Mouse (Mus musculus) bone marrow macrophage, adult 2 months (primary cell): ENCODE results near the gene Banf2. TPM values are rescaled to one million over a fixed set of nuclear protein-coding genes. Genes with fewer than 3 reads are reported as not detected.

Experiments
- H3K27ac ChIP-seq: 2 replicates; pipeline ENCODE4 v1.5.1; 2012; ENCODE audit warnings: low read depth, low read length; ENCODE audit not compliant: insufficient read depth
- H3K4me1 ChIP-seq: 2 replicates; pipeline ENCODE4 v1.6.1; 2012; ENCODE audit warnings: low read length; ENCODE audit not compliant: control insufficient read depth, insufficient read depth
- H3K4me3 ChIP-seq: 2 replicates; pipeline ENCODE4 v1.5.1; 2012; ENCODE audit warnings: mild to moderate bottlenecking, low read length, moderate library complexity; ENCODE audit not compliant: insufficient read depth
- CTCF ChIP-seq: IDR thresholded peaks from 2 replicates; pipeline ENCODE4 v1.5.1; 2012; ENCODE audit warnings: low read depth, mild to moderate bottlenecking, low read length, moderate library complexity
- POLR2A ChIP-seq: IDR thresholded peaks from 2 replicates; pipeline ENCODE4 v1.6.1; 2012; ENCODE audit warnings: mild to moderate bottlenecking, low read depth, low read length, borderline replicate concordance
- polyA plus RNA-seq: library from polyadenylated mRNA; stranded (reverse); fragments of >200 nt; gene quantifications from 2 replicates; pipeline ENCODE4 v1.2.4, GENCODE M21; 2012; ENCODE audit not compliant: missing spikeins, insufficient read depth, insufficient read length

Gene Banf2
- polyA plus RNA-seq, 1 experiment: not detected

DNA sequence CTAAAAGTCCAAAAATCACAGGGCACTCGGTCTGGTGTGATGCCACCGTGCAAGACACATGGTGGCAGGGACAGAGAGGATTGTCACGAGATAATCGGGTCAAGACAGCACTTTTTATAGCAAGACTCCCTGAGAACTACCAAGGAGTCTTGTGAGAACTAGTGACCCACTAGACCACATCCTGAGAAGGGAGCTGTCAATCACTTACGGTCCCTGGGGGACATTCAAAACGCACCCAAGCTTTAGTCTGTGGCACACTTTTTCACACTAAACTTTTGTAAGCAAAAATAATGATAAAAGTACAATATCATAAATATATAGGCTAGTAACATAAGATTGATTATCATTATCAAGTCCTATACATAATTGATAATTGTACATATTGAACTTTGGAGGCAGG is 18.0 kb downstream of the Banf2 start:
- Histone ChIP-seq H3K27ac (no peak overlapping the region), H3K4me1 (peaks cover 23% of the 10 kb centered on the region), H3K4me3 (no peak overlapping the region)
- TF ChIP-seq CTCF: no peak
- TF ChIP-seq POLR2A: no peak

DNA sequence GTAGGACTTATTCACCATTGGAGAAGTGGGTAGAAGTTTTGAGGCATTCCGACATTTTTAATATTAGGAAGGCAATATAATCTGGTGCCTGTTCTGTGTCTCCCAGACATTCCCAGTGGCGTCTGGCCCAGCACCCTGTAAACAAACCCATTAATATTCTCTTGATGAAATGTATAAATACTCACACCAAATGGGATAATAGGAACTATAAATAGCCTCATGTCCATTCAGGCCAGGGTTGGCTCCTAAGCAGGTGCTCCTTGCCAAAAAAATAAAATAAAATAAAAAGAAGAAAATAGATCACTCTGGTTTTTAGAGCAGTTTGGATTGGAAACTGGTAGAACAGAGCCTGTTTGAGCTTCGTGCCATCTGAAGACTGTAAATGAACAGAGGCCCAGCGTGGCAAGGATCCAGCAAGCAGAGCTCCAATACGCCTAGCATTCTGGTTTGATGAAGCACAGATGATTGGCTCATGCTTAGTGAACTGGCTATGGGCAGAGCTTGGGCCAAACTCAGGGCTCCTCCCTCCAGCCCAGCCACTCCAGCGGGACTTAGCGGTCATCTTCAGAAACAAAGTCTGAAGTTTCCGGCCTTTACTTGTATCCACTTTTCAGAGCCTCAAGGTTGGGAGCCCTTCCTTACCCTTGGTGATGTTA is 19.7 kb downstream of the Banf2 start:
- Histone ChIP-seq H3K4me3 (no peak overlapping the region), H3K27ac (no peak overlapping the region), H3K4me1 (peaks cover 9% of the 10 kb centered on the region)
- no peak for TF ChIP-seq POLR2A
- no peak for TF ChIP-seq CTCF

DNA sequence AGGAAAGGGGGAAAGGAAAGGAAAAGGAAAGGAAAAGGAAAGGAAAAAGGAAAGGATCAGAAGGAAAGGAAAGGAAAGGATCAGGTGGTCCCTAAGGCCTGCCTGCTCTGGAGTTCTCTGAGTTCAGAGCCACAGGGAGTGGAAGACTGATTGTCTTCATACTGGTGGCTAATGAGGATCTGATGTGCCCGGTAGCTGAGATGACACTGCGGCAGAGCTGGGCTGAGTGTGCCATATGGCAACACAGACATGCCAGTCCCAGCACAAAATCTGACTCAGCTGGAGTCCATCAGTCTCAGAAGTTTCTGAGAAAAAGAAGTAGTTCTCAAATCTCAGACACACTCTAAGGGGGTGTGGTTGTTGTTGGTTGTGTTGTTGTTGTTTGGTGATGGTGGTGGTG is 24.9 kb downstream of the Banf2 start:
- H3K4me3 ChIP-seq: no peak overlapping the region
- no peaks in the 10 kb centered on the region for H3K4me1 ChIP-seq
- TF ChIP-seq CTCF (no peak), POLR2A (no peak)
- no peak overlapping the region for H3K27ac ChIP-seq

DNA sequence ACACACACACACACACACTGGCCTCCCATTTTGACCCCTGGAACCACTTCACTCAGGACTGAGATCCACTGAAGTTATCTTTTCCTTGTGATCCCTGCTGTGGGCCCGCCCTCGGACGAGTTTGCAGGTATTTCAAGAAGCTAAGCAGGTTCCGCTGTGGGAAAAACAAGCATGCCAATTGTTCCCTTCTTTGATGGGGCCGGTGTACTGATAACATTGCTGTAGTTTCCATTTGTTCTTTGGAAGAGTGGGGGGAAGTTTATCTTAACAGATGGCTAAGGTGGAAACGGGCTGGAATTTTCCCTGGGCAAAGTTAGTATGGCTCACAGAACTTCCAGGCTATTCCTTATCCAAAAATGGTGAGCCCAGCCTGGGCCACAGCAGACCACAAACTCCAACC is 28.8 kb downstream of the Banf2 start:
- no peak for TF ChIP-seq POLR2A
- no peak for TF ChIP-seq CTCF
- Histone ChIP-seq H3K4me3 (no peak overlapping the region), H3K27ac (no peak overlapping the region), H3K4me1 (no peaks in the 10 kb centered on the region)

DNA sequence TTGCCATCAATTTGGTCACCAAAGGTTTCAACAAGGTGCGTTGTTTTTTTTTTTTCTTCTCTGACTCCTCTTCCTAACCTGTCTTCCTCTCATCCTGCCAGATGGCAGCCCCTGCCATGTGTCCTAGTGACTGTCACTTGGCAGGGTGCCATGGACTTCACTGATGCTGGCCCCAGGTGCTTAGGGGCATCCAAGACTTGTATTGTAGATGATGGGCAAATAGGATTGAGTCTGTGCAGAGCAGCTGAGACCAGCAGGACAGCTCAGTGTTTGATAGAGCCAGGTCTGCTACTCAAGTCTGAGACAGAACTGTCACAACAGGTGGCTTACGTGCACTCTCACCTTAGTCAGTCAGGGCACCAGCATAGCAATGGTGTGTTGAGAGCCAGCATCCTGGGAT is 32.6 kb downstream of the Banf2 start:
- no peak overlapping the region for H3K27ac ChIP-seq
- no peak overlapping the region for H3K4me3 ChIP-seq
- TF ChIP-seq POLR2A (no peak), CTCF (no peak)
- H3K4me1 ChIP-seq: no peaks in the 10 kb centered on the region

DNA sequence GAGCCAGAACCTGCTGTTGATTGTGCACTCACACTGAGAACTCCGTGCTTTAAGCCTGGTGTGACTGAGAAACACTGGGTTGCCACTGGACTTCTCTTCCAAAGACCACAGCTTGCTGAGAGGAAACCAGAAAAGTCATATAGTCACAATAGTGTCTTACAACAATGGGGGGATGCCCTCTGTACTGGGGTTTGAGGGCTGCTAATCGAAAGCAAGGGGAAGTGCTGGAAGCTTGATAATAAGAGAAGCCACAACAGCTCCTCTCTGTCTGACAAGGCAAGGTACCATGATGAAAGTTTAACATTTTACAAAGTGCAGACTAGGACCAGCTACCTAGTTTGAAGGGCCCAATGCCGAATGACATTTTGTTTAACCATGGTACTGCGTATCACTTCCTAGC is 36.8 kb downstream of the Banf2 start:
- H3K4me1 ChIP-seq: no peaks in the 10 kb centered on the region
- TF ChIP-seq POLR2A (no peak), CTCF (no peak)
- H3K4me3 ChIP-seq: no peak overlapping the region
- no peak overlapping the region for H3K27ac ChIP-seq

DNA sequence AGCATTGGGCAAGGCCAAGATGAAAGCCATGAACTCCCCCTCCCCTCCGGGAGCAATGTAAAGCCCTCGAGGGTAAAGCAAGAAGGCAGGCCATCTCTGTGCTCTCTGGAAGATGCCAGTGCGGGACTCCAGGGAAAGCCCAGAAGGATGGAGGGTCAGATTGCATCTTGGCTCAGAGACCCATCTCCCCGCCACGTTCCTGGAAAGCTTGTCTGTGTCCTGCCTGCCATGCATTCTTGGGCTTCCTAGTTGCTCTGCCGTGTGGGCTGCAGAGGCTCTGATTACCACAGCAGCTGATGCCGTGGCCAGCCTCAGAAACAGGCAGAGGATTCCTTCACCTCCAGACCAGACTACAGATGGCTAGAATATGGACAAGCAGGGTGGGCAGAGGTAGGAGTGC is 37.6 kb downstream of the Banf2 start:
- no peak for TF ChIP-seq CTCF
- TF ChIP-seq POLR2A: no peak
- no peak overlapping the region for H3K27ac ChIP-seq
- H3K4me3 ChIP-seq: no peak overlapping the region
- no peaks in the 10 kb centered on the region for H3K4me1 ChIP-seq

DNA sequence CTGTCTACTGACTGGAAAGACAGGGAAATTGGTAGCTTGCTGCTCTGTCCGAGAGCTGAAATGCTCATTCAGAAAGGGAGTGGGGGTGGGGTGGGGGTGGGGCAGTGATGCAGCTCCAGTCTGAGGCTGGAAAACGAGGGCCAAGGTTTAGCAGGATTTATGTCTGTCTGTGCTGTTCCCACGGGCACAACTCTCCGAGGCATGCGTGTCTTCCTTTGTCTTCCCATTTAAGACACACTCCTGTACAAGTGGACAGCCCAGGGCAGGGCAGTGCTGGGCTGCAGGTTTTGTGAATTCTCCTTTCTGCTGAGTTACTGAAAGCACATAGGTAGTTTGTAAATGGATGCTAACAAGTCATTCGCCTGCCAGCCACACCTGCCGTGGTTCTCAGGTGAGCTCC is 39.8 kb downstream of the Banf2 start:
- TF ChIP-seq POLR2A (no peak), CTCF (no peak)
- H3K4me1 ChIP-seq: no peaks in the 10 kb centered on the region
- no peak overlapping the region for H3K27ac ChIP-seq
- H3K4me3 ChIP-seq: no peak overlapping the region

DNA sequence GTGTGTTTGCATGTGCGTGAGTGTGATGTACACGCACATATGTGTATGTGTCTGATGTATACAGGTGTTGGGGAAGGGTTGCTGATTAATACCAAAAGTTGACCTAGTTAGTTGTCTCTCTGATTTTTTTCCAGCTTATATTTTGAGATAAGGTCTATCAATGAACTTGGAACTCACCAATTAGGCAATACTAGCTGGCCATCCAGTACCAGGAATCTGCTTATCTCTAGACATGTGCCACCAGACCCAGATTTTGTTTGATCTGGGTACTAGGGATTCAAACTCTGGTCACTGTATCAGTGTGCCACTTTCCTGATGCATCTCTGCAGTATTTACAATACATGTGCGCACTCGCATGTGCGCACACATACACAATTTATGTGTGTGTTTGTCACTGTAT is 41.2 kb downstream of the Banf2 start:
- no peaks in the 10 kb centered on the region for H3K4me1 ChIP-seq
- no peak overlapping the region for H3K4me3 ChIP-seq
- H3K27ac ChIP-seq: no peak overlapping the region
- no peak for TF ChIP-seq POLR2A

DNA sequence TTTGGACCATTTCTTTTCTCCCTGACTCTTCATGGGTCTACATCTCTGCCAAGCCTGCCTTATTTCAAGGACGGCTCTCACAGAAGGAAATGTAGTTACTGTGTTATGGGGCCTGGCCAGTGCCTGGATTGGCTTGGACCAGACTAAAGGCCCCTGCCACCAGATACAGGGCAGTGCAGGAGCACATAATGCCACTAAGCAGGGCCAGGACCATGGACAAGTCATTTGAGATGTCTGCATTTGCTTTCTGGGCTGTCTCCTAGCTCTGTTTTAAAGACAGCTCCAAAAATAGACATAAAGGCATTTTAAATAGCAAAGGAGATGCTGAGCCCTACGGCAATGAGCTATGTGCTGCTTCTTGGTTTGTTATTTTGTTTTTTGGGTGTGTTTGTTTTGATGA is 43.8 kb downstream of the Banf2 start:
- no peak overlapping the region for H3K4me3 ChIP-seq
- H3K27ac ChIP-seq: no peak overlapping the region
- no peaks in the 10 kb centered on the region for H3K4me1 ChIP-seq
- TF ChIP-seq POLR2A: no peak
- no peak for TF ChIP-seq CTCF

DNA sequence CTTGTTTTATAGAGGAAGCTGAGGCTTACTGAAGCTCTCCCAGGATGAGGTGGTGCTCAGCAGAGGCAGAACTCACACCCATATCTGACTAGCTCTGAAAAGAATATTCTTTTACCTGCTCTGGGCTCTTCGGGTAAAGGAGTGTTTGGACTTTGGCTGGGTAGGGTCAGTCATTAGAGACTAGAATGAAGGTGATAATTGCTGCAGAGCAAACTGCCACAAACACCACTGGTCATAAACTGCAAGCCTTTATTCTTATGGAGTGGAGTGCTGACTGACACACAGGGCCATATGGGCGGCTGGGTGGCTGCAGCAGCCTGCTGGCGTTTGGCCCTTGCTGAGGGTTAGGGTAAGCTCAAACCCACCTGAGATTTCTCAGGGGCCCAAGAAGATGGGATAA is 46.0 kb downstream of the Banf2 start:
- Histone ChIP-seq H3K27ac (no peak overlapping the region), H3K4me3 (no peak overlapping the region)
- no peak for TF ChIP-seq POLR2A
- TF ChIP-seq CTCF: no peak

More for the DNA sequence above, 46.0 kb downstream of the Banf2 start:
- H3K4me1 ChIP-seq: no peaks in the 10 kb centered on the region
